ENCODE assay signal across 8 mouse cellular contexts in the genomic region with DNA sequence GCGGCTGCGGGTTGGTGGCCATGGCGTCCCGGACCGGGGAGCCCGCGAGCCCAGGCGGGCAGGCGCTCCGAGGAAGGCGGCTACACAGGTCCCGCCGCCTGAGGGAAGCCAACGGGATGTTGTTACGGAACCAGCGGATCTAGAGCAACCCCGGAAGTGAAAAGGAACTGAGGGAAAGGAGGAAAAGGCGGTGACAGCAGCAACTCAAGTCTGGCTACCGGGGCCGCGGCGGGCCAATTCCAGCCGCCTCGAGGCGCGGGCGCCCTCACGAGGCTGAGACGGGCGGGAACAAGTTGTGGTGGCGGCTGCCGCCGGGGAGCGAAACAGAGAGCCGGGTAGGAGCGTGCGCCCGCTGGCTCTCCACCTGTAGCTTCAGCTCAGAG. TPM values are rescaled to one million over a fixed set of nuclear protein-coding genes. Genes with fewer than 3 reads are reported as not detected.
DNase-seq lines count a peak whose midpoint lies in the region; ATAC-seq and TF ChIP-seq lines count a peak whose summit lies in the region.

A gene (minus strand): TSS at position 169 of the 383 bp plus-strand sequence.

- peaks cover 6% of the 10 kb centered on the region for H3K4me1 ChIP-seq in cortical plate, adult 2 months (ENCODE audit: control insufficient read depth, insufficient read depth, low read length)
- peaks cover 44% of the 10 kb centered on the region for H3K4me1 ChIP-seq in megakaryocyte, embryonic 14.5 days

- peak; percentile 86 for ATAC-seq in activated CD4-positive, CD25-positive, alpha-beta regulatory T cell, adult 4 months

- H3K4me3 ChIP-seq in cortical plate, adult 2 months (ENCODE audit: insufficient read depth, low read length), result peak within 1 kb of the TSS; percentile 91
- H3K4me3 ChIP-seq in megakaryocyte, embryonic 14.5 days (replicated peaks), result peak within 1 kb of the TSS; percentile 96

- no peaks in the 10 kb centered on the region for H3K27me3 ChIP-seq in megakaryocyte, embryonic 14.5 days (replicated peaks)

- TF ChIP-seq POLR2A in cortical plate, adult 2 months (IDR thresholded peaks at IDR 0.05; ENCODE audit: extremely low read depth, insufficient read depth, low read length), result peak; percentile 54

- TF ChIP-seq CTCF in cortical plate, adult 2 months (IDR thresholded peaks at IDR 0.05; ENCODE audit: extremely low read depth, insufficient read depth, low read length), result no peak

- peak; percentile 94 to 95 for DNase-seq in gastrocnemius, adult 8-10 months (ENCODE audit: low spot score in 2 of 2)
- peak; percentile 54 for DNase-seq in hindlimb bud, embryonic 11.5 days (ENCODE audit: extremely low spot score, low read depth, low spot score)
- DNase-seq in left cerebral cortex, adult 8-10 months (ENCODE audit: low spot score in 2 of 2), result peak; percentile 97 to 98
- peak; percentile 98 to 99 for DNase-seq in right cerebral cortex, postnatal 10 days (ENCODE audit: low spot score in 2 of 2)
- peak; percentile 96 for DNase-seq in urinary bladder, postnatal 25 days (ENCODE audit: low spot score)

- H3K36me3 ChIP-seq in megakaryocyte, embryonic 14.5 days (replicated peaks; ENCODE audit: low read length), result peaks cover 21% of the 10 kb centered on the region

- no peaks in the 10 kb centered on the region for H3K9me3 ChIP-seq in megakaryocyte, embryonic 14.5 days

- H3K27ac ChIP-seq in cortical plate, adult 2 months (ENCODE audit: insufficient read depth, low read length), result no peak within 1 kb of the TSS

RNA-seq across cellular contexts. Expression of the gene that starts here (rescaled TPM):
- polyA plus RNA-seq in activated CD4-positive, CD25-positive, alpha-beta regulatory T cell, adult 4 months (2017; shearing (Covaris generic)), result 10 to 100 TPM; 22.8 to 36.8 TPM
- 16.0 and 17.1 TPM in 2 replicates for polyA plus RNA-seq in cortical plate, adult 2 months (2012; rRNA removed)
- 10 to 100 TPM; 14.0 to 16.1 (median 15.5) TPM for total RNA-seq in gastrocnemius, adult 8-10 months (2022)
- total RNA-seq in left cerebral cortex, adult 8-10 months (2022), result 10 to 100 TPM; 35.5 to 36.7 (median 35.9) TPM
- polyA plus RNA-seq in megakaryocyte, embryonic 14.5 days (2012; ENCODE audit: insufficient read depth, low replicate concordance), result 9.8 and 18.4 TPM in 2 replicates
